Mouse (Mus musculus): ENCODE data around the gene Gm29133.

The Gm29133 gene

GRCm38 (mm10) chr3:75747897-75748296 lies at the start of gene Gm29133:
Gene Gm29133 (plus strand): TSS chr3:75748197.
- no peak for DNase-seq (ENCODE audit: low read depth, low spot score)

- DNase-seq (ENCODE audit: low read depth, low spot score), result no peak
These were observed 48.9 kb upstream of the Gm29133 start for GRCm38 (mm10) chr3:75699088-75699487.

- no peak for DNase-seq (ENCODE audit: low read depth, low spot score)
These were observed 46.7 kb upstream of the Gm29133 start for GRCm38 (mm10) chr3:75701336-75701735.

GRCm38 (mm10) chr3:75706536-75706935 lies 41.5 kb upstream of the Gm29133 start:
- DNase-seq (ENCODE audit: low read depth, low spot score), result no peak

GRCm38 (mm10) chr3:75713678-75714295 lies 34.2 kb upstream of the Gm29133 start:
- no peak for DNase-seq (ENCODE audit: low read depth, low spot score)

- DNase-seq (ENCODE audit: low read depth, low spot score), result no peak
These were observed 27.3 kb upstream of the Gm29133 start for GRCm38 (mm10) chr3:75720663-75721062.

- no peak for DNase-seq (ENCODE audit: low read depth, low spot score)
These were observed 16.9 kb upstream of the Gm29133 start for GRCm38 (mm10) chr3:75730982-75731600.

- no peak for DNase-seq (ENCODE audit: low read depth, low spot score)
These were observed 4.1 kb upstream of the Gm29133 start for GRCm38 (mm10) chr3:75743664-75744437.

GRCm38 (mm10) chr3:75745343-75745742 lies 2.7 kb upstream of the Gm29133 start:
- no peak for DNase-seq (ENCODE audit: low read depth, low spot score)

GRCm38 (mm10) chr3:75763351-75763750 lies 15.4 kb downstream of the Gm29133 start:
- DNase-seq (ENCODE audit: low read depth, low spot score), result no peak

- no peak for DNase-seq (ENCODE audit: low read depth, low spot score)
These were observed 26.3 kb downstream of the Gm29133 start for GRCm38 (mm10) chr3:75774253-75774652.

- no peak for DNase-seq (ENCODE audit: low read depth, low spot score)
These were observed 60.0 kb downstream of the Gm29133 start for GRCm38 (mm10) chr3:75808001-75808400.

GRCm38 (mm10) chr3:75823934-75824333 lies 75.9 kb downstream of the Gm29133 start:
- DNase-seq (ENCODE audit: low read depth, low spot score), result no peak

GRCm38 (mm10) chr3:75824458-75824857 lies 76.5 kb downstream of the Gm29133 start:
- DNase-seq (ENCODE audit: low read depth, low spot score), result no peak

GRCm38 (mm10) chr3:75834827-75835226 lies 86.8 kb downstream of the Gm29133 start:
- no peak for DNase-seq (ENCODE audit: low read depth, low spot score)

GRCm38 (mm10) chr3:75835286-75835967 lies 87.4 kb downstream of the Gm29133 start:
- no peak for DNase-seq (ENCODE audit: low read depth, low spot score)

Data from brain, embryonic 18.5 days (tissue).